In genomic region chr5:92604452-92605247, GRCm38 (mm10) we compare ENCODE assay signal across 10 mouse cellular contexts. TPM values are rescaled to one million over a fixed set of nuclear protein-coding genes. Genes with fewer than 3 reads are reported as not detected.
DNase-seq lines count a peak whose midpoint lies in the region.
"Had no signal": no experiment of that assay in that cellular context is flagged by ENCODE, and none has a peak within 500 bp of the region (broad histone marks: within the 10 kb centered on the region; RNA-seq: fewer than 3 reads in every experiment).

No protein-coding gene starts in this region.

- peak; percentile 41 for DNase-seq in left cerebral cortex, postnatal 4 days
- DNase-seq in left cerebral cortex, postnatal 14 days (ENCODE audit: low spot score in 2 of 2), result no peak
- DNase-seq in heart, adult 8-10 months (ENCODE audit: low spot score), result peak; percentile 40
- peak; percentile 64 for DNase-seq in kidney, adult 9 months
- peak; percentile 71 to 87 for DNase-seq in lung, postnatal 4 days
- no peak for DNase-seq in testis, postnatal 10 days (ENCODE audit: low spot score)
- DNase-seq in right cerebral cortex, postnatal 4 days, result no peak
- DNase-seq in c-Kit-positive CD71-positive TER-119-positive erythroid progenitor cells, embryonic 14.5 days (ENCODE audit: low spot score), result no peak

- intact Hi-C loops in left cerebral cortex, postnatal 4 days (cut with DNase I), result loop anchor here (2.0 kb wide), 1 partner anchor 70 kb away; no protein-coding TSS in a partner anchor
- intact Hi-C loops in left cerebral cortex, postnatal 14 days (cut with DNase I), result no loop called here

RNA-seq across cellular contexts. Expression of gene Stbd1, which starts 1.8 kb away (rescaled TPM):
- 1 to 10 TPM; 1.6 to 2.3 TPM for total RNA-seq in left cerebral cortex, postnatal 4 days (2021)
- 1 to 10 TPM in 1 of 2 experiments, under 1 TPM in 1; 0.59 to 1.2 TPM for total RNA-seq in left cerebral cortex, postnatal 14 days (2021)
- total RNA-seq in heart, adult 8-10 months (2022), result 1 to 10 TPM in 3 of 4 experiments, under 1 TPM in 1; 0.87 to 2.1 (median 1.4) TPM

RNA-seq across cellular contexts. Expression of gene Fam47e, which starts 49.8 kb away (rescaled TPM):
- total RNA-seq in left cerebral cortex, postnatal 4 days (2021), result under 1 TPM; 0.42 to 0.60 TPM
- under 1 TPM in 1 of 2 experiments, not detected in 1; 0.49 TPM for total RNA-seq in left cerebral cortex, postnatal 14 days (2021)
- not detected for total RNA-seq in heart, adult 8-10 months (2022)
- total RNA-seq: MEL; neutrophil, adult 5-6 weeks had no signal

Comparison
In these comparisons a context has a peak if more than half of its experiments do, and no peak if none do; other contexts are left out.
1. DNase-seq: peak in left cerebral cortex, postnatal 4 days (single experiment), heart, adult 8-10 months (single experiment), kidney, adult 9 months (single experiment) and lung, postnatal 4 days (2 of 2); none in left cerebral cortex, postnatal 14 days (0 of 2), testis, postnatal 10 days (single experiment), right cerebral cortex, postnatal 4 days (single experiment) and c-Kit-positive CD71-positive TER-119-positive erythroid progenitor cells, embryonic 14.5 days (single experiment).